Mouse (Mus musculus): Measurements from ENCODE around the gene 4833423E24Rik.

Gene 4833423E24Rik

DNA sequence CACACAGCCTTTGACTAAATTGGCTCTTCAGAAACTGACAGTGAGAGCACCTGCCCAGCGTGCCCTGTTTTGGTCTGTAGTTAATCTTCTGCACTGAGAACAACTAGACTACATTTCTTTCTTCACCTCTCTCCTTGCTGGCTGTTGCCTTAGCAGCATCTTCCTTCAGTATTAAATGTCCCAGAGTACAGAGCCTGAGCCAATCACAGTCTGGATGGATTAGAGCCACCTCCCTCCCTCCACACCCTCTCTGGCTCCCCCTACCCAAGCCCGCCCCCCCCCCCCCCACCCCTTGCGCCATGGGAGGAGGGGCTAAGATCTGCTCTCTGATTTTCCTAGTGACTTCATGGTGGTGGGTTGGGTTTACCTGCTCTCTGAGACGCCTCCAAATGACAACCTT is at the start of gene 4833423E24Rik:
Gene 4833423E24Rik, minus strand, starts transcription at position 146 of the 400 bp plus-strand sequence.
- DNase-seq (ENCODE audit: low spot score): no peak

DNA sequence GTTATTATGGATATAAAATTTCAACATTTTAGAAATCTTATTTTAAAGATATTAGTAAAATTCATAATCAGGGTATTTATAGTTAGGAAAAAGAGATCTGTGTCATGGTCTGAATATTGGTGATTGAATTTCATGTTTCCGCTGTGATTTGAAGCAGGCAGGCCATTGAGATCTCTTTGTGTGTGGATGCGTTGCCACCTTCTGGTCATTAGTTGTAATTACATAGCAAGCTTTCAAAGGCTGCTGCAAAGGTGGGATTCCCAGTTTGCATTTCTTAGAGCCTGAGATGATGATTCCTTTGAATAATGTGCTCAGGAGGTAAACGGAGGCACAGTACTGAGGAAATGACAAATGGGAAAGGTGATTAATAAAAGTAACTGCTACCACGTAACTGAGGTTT is 42.4 kb upstream of the 4833423E24Rik start:
- DNase-seq (ENCODE audit: low spot score): no peak

DNA sequence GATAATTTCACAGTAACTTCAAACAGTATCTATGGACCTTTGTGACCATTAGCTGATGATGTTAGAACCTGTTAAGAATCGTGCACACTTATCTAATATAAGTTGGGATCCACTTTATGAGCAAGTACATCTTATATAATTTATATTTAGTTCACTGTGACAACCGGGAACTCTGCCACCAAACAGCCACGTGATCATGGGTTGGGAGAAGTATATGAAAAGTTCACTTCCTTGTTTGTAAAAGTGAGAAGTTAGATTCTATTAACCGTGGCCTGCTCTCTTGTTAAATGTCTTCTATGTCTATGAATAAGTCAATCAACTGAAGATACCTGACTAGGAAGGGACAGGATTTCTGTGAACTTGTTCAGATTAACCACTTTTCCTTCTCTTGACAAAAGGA is 41.4 kb upstream of the 4833423E24Rik start:
- no peak for DNase-seq (ENCODE audit: low spot score)

DNA sequence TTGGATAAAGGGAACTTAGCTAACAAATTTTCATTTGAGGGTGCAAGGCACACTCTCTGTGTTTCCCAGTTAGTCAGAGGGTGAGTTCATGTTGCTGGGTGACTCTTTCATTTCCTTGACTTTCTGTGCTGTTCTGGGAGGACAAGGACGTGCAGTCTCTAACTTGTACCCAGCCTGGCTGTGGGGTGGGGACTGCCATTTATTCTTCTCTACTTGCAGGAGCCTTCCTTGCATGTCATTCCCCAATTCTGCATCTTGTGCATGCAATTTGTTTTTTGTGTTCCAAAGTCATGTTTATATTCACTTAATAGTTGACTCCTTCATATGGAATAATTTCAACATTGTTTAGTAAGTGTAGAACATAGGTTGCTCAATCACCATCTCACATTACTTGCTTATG is 36.0 kb upstream of the 4833423E24Rik start:
- DNase-seq (ENCODE audit: low spot score): no peak

DNA sequence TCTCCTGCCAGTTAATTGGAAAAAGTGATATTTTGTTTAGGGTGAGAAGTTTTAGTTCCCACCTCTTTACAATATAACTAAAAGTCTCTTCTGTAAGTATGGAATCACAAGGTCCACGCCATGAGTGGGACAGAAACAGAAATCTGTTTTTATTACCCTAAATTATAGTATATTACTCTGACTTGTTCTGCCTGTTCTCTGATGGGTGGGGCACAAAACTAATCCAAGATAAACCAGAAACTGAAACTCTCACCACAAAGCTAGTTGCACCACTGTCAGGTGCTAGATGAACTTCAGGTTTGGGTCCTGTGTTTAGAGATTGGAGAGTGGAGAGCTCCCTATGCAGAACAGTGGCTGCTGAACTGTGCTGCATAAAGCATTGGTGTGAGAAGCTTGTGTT is 15.1 kb upstream of the 4833423E24Rik start:
- DNase-seq (ENCODE audit: low spot score): no peak

- no peak for DNase-seq (ENCODE audit: low spot score)
These were observed 13.4 kb upstream of the 4833423E24Rik start for GRCm38 (mm10) chr2:85532082-85532778.

GRCm38 (mm10) chr2:85522859-85523489 is 4.2 kb upstream of the 4833423E24Rik start:
- no peak for DNase-seq (ENCODE audit: low spot score)

DNA sequence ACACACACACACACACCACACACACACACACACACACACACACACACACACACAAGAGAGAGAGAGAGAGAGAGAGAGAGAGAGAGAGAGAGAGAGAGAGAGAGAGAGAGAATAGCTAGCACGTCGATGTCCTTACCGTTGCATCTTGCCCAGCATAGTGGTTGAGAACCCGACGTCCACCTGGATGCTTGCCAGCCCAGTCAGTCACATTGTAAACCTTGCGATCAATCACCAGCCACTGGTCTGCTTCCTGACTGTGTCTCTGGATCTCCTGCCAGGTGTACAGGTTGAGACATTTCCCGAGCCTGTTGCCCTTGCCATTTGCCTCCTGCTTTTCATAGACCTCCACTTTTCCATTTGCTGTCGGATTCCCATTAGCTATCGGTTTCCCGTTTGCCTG is 532 bp downstream of the 4833423E24Rik start:
- no peak for DNase-seq (ENCODE audit: low spot score)

- DNase-seq (ENCODE audit: low spot score): no peak
These were observed 8.4 kb downstream of the 4833423E24Rik start for GRCm38 (mm10) chr2:85510376-85510775.

- no peak for DNase-seq (ENCODE audit: low spot score)
These were observed 28.4 kb downstream of the 4833423E24Rik start for GRCm38 (mm10) chr2:85490396-85490795.

GRCm38 (mm10) chr2:85466801-85467325 is 52.0 kb downstream of the 4833423E24Rik start:
- DNase-seq (ENCODE audit: low spot score): no peak

DNA sequence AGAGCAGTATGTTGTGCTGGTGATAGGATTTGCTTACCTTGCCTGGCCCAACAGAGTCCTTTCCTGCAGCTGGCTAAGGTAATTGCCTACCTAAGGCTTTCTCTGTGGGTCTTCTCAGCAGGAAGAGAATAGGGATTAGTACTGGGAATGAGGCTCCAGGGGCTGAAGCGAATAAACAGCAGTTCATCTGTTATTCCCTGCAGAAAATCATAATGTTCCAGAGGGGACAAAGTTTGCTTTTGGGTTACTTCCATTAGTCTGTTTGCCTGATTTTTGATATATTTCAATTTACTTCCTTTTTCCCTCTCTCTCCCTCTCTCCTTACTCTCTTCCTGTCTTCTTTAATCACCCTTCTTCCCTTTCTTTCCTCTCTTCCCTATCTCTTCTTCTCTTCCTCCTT is 75.3 kb downstream of the 4833423E24Rik start, which contains the start of gene Olfr995:
Gene Olfr995, minus strand, starts transcription at position 101 of the 400 bp plus-strand sequence.
- no peak for DNase-seq (ENCODE audit: low spot score)

DNA sequence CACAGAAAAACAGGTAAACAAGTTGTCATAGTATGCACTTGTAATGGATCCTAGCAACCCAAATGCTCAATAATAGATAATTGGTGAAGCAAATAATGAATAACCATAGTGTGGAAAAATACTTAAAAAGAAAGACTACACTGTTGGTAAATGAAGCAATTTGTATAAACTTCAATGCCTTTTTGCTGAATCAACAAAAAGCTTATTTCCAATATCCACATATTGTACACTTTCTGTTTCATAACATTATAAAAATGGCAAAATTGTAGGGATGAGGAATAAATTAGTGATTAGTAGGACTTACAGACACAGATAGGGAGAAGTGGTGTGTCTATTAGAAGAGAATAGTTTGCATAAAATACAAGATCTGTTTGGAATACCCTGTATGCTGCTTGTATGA is 76.3 kb downstream of the 4833423E24Rik start:
- no peak for DNase-seq (ENCODE audit: low spot score)

- DNase-seq (ENCODE audit: low spot score): no peak
These were observed 82.5 kb downstream of the 4833423E24Rik start, which contains the start of gene Olfr994 for GRCm38 (mm10) chr2:85436351-85436750. Gene Olfr994, minus strand, starts transcription at chr2:85436451.
